Mouse (Mus musculus): Measurements from ENCODE around the gene Arl6ip6. TPM values are rescaled to one million over a fixed set of nuclear protein-coding genes. Genes with fewer than 3 reads are reported as not detected.

Gene Arl6ip6
- polyA plus RNA-seq, 1 experiment from 2014 or later, result 34.5 TPM

GRCm38 (mm10) chr2:53204373-53205274 lies 13.1 kb downstream of the Arl6ip6 start:
- no peak overlapping the region for H3K27ac ChIP-seq
- peaks cover 52% of the 10 kb centered on the region for H3K36me3 ChIP-seq
- no peaks in the 10 kb centered on the region for H3K27me3 ChIP-seq (replicated peaks)
- WGBS (ENCODE audit: insufficient replicate concordance), result 75% methylated on average over 5 of the region's 5 CpGs
- H3K4me3 ChIP-seq, result no peak overlapping the region
- no peak for ATAC-seq
- no peaks in the 10 kb centered on the region for H3K9me3 ChIP-seq (replicated peaks)
- H3K4me2 ChIP-seq, result no peak overlapping the region
- no peak overlapping the region for H3K9ac ChIP-seq
- H3K4me1 ChIP-seq, result 0 out of 2 replicates have a peak, but pooled peaks cover 4% of the 10 kb centered on the region

GRCm38 (mm10) chr2:53206749-53207148 lies 15.2 kb downstream of the Arl6ip6 start:
- no peak overlapping the region for H3K27ac ChIP-seq
- H3K27me3 ChIP-seq (replicated peaks), result no peaks in the 10 kb centered on the region
- no peak for ATAC-seq
- H3K4me1 ChIP-seq, result no peaks in the 10 kb centered on the region
- H3K9me3 ChIP-seq (replicated peaks), result no peaks in the 10 kb centered on the region
- H3K36me3 ChIP-seq, result peaks cover 54% of the 10 kb centered on the region
- no peak overlapping the region for H3K4me3 ChIP-seq
- H3K9ac ChIP-seq, result no peak overlapping the region
- no peak overlapping the region for H3K4me2 ChIP-seq

GRCm38 (mm10) chr2:53213493-53213892 lies 22.0 kb downstream of the Arl6ip6 start:
- Histone ChIP-seq H3K4me3 (no peak overlapping the region), H3K27ac (no peak overlapping the region), H3K4me2 (no peak overlapping the region), H3K4me1 (no peaks in the 10 kb centered on the region), H3K9ac (no peak overlapping the region), H3K9me3 (replicated peaks) (no peaks in the 10 kb centered on the region), H3K27me3 (replicated peaks) (no peaks in the 10 kb centered on the region), H3K36me3 (peaks cover 82% of the 10 kb centered on the region)
- WGBS (ENCODE audit: insufficient replicate concordance), result 93% methylated on average over 1 of the region's 1 CpGs
- ATAC-seq, result no peak

GRCm38 (mm10) chr2:53222242-53222641 lies 30.7 kb downstream of the Arl6ip6 start:
- no peak overlapping the region for H3K4me3 ChIP-seq
- H3K27me3 ChIP-seq (replicated peaks), result no peaks in the 10 kb centered on the region
- no peak overlapping the region for H3K4me2 ChIP-seq
- peaks cover 36% of the 10 kb centered on the region for H3K36me3 ChIP-seq
- no peak for ATAC-seq
- no peaks in the 10 kb centered on the region for H3K4me1 ChIP-seq
- no peak overlapping the region for H3K9ac ChIP-seq
- 83% methylated on average over 5 of the region's 5 CpGs for WGBS (ENCODE audit: insufficient replicate concordance)
- H3K27ac ChIP-seq, result no peak overlapping the region
- H3K9me3 ChIP-seq (replicated peaks), result no peaks in the 10 kb centered on the region

DNA sequence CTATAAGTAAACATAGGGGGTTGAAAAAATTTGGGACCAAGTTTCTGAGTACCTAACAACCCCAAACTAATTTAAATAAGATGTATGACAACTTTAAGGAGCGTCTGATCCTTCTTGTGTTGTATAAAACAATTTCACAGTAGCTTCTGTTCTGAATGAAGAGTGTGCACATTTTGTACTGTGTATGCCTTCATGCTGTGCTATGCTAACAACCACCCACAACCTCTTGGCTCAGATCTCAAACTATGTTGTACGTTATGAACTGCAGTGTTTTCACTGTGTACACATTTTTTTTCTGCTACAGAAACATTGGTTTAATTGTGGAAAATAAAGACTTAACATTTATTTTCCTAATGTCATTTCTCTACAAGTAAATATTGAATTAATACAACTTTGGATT lies 65.5 kb downstream of the Arl6ip6 start:
- Histone ChIP-seq H3K27me3 (replicated peaks) (no peaks in the 10 kb centered on the region), H3K9ac (no peak overlapping the region), H3K4me2 (no peak overlapping the region), H3K4me1 (no peaks in the 10 kb centered on the region), H3K27ac (no peak overlapping the region), H3K9me3 (replicated peaks) (no peaks in the 10 kb centered on the region), H3K36me3 (no peaks in the 10 kb centered on the region), H3K4me3 (no peak overlapping the region)
- no peak for ATAC-seq
- 44% methylated on average over 2 of the region's 2 CpGs for WGBS (ENCODE audit: insufficient replicate concordance)

Other genes with a start within 250 kb of the Arl6ip6 start
- 98.4 and 99.3 TPM in 2 replicates for gene Prpf40a, start 442 bp upstream of the Arl6ip6 start, polyA plus RNA-seq (2016; fragmentation: Nextera tagmentation; extraction: Ambion mirVana)

Data from liver, embryonic 12.5 days (tissue).